Mouse (Mus musculus) heart, postnatal 4 days (tissue): ENCODE results near the gene Frmd8. TPM values are rescaled to one million over a fixed set of nuclear protein-coding genes. Genes with fewer than 3 reads are reported as not detected.

ENCODE experiments used
- DNase-seq: peaks from one replicate; pipeline ENCODE4 v3.0.0; 2021
- total RNA-seq, 2 experiments: library from RNA; stranded (reverse); gene quantifications; 2 replicates each; pipeline ENCODE4 v1.2.3; 2021

Frmd8 gene
- total RNA-seq, 2 experiments from 2014 or later = 18.6 to 20.9 TPM

DNA sequence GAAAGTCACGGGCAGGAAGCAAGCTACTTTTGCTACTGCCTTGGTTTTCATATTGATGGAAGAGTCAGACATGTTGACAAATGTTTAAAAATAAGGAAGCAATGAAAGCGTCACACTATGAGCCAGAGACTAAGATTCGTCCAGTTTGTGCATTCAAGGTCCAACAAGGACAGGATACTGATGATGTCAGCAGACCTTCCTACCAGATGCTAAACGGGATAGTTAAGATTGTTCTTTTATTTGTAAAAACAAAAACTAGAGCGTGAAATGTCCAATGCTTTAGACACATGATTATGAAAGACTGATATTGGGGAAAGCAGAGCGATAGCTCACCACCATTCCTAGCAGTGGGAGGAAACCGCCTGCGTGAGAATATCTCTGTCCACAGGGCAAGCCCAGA is 37.5 kb downstream of the Frmd8 start:
- DNase-seq = no peak

GRCm38 (mm10) chr19:5836941-5837572 is 38.0 kb downstream of the Frmd8 start:
- DNase-seq = no peak

DNA sequence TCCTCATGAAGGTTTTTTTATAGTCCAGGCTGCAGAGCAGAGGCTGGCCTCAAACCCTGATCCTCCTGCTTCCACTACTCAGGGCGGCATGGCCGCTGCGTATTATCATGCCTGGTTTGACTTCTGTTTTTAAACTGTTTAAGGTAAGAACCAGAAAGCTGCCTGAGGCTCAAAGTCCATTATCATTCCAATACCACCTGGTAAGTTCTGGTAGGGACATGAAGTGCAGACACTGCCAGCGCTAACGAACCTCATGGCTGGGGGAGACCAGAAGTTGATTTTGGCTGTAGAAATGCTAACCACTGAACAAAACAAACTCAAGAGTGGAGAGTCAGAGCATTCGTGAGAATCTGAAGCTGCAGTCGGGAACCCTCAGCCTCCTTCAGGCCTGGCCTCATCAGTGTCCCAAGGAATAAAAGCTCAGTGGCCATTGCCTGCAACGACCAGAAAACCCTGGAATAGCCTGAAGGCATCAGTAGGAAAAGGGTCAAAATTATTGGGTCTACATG is 39.1 kb downstream of the Frmd8 start:
- no peak for DNase-seq

- DNase-seq = no peak
Measured at GRCm38 (mm10) chr19:5835054-5835921, 39.8 kb downstream of the Frmd8 start.

GRCm38 (mm10) chr19:5834260-5834925 is 40.7 kb downstream of the Frmd8 start:
- no peak for DNase-seq

DNA sequence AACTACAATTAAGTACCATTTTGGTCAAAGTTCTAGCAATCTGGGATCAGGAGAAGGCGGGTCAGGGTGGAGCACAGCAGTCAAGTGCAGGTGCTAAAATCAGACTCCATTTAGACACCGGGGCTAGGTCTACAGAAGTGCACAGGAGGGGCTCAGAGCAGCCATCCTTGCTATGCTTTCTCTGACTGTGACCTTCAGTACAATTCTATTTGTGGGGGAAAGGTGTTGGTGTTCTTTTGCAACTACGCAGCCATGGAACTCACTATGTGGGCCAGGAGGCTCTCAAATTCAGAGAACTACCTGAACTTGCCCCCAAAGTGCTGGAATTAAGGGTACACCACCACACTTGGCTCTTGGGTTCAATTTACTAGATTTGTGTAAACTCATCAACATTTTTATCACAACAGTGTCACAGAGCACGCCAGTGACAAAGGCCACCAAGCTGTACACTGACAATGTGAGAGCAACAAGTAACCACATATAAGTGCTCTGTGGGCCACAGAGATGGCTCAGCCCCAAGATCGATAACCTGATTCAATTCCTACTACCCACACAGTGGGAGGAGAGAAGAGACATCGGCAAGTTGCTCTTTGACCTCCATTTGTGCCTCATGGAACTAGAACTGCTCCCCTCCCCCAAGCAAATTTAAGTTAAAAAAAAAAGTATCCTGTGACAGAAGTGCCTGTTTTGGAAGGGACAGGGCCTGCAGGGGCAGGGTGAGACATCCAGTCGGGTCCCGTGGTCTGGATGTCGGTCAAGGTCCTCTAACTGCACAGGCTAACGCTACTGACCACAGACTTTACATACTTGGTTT is 41.6 kb downstream of the Frmd8 start:
- no peak for DNase-seq

GRCm38 (mm10) chr19:5832326-5832725 is 42.7 kb downstream of the Frmd8 start:
- DNase-seq = no peak

DNA sequence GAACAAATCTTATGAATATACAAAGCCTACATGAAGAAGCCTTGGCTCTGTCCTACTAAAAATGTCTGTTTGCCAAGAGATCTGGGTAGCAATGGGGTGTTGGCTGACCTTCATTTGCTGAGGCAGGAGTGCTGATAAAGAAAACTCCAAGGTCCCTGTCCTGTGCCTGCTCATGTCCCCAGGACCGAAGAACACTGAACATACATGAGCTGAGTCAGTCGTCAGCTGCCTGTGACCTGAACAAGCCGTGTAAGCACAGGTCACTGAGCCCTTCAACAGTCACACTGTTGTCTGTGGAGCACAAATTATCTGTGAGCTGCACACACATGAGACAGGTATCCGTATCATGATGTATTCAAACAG is 43.1 kb downstream of the Frmd8 start:
- DNase-seq = no peak

DNA sequence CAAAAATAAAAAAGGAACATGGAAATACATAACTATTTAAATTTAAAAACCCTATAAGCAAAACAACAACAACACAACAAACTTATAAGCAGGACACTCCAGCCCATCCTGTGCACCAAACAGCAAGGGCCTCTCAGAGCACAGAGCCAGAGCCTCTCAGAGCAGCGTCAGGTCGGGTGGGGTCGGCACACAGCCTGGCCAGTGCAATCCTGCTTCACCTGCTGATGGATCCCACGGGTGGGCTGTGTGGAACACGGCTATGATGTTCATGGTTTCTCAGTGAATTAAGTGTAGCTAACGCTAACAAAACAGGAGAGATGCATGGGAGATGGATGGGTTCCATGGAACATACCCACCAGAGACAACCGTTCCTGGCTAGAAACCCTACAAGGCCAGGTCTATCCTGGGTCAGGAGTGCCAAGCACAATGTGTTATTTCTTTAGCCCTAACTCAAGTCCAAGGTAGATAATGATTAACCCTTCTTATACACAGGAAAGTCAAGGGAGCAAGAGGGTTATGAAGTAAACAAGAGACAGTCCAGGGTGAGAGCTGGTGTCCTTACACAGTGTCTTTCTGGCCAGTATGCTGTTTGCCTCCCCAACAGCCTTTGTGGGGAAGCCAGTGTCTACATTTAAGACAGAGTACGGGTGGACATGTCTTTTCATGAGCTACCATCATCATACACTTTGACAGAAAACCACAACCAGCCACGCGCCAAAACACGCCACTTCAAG is 43.7 kb downstream of the Frmd8 start:
- no peak for DNase-seq

GRCm38 (mm10) chr19:5830776-5831175 is 44.3 kb downstream of the Frmd8 start:
- DNase-seq = no peak

GRCm38 (mm10) chr19:5829958-5830615 is 45.0 kb downstream of the Frmd8 start:
- no peak for DNase-seq

- DNase-seq = no peak
Measured at GRCm38 (mm10) chr19:5828905-5829304, 46.2 kb downstream of the Frmd8 start.

GRCm38 (mm10) chr19:5828155-5828554 is 46.9 kb downstream of the Frmd8 start:
- no peak for DNase-seq

DNA sequence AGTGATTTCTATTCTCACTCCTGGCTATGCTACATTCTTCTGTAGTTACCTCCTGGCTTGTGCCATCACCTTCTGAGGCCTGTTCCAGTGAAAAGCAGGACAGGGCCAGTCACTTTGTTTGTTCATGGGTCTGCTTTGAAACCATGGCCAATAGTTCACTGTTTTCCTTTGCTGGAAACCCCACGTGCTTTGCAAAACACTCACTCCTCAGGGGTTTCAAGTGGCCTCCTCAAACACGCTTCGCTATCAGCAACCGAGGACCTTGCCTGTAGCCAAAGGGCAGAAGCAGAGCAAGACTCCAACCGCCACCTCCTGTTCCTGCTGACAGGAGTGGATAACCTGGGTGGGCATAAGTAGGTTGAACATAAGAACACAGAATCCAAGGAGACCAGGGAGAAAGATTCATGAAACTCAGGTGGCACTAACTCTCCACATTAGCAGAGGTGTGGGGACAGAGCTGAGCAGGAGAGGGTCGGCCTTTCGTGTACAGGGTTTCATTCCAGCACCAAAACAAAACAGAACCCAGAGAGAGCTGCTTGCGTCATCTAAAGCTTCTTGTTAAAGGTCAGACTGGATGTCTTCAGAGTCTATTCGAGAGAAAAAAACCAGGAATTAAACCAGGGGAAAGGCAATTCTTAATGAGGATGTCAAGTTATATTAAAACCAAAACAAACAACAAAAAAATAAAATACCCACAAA is 47.5 kb downstream of the Frmd8 start:
- peak; percentile 63 for DNase-seq

- no peak for DNase-seq
Measured at GRCm38 (mm10) chr19:5827044-5827443, 48.0 kb downstream of the Frmd8 start.

- DNase-seq = no peak
Measured at GRCm38 (mm10) chr19:5826731-5827002, 48.4 kb downstream of the Frmd8 start.

- no peak for DNase-seq
Measured at GRCm38 (mm10) chr19:5825901-5826730, 49.0 kb downstream of the Frmd8 start.

GRCm38 (mm10) chr19:5824826-5825617 is 50.1 kb downstream of the Frmd8 start:
- no peak for DNase-seq
